Mouse (Mus musculus) R1 (cell line): ENCODE measurements at regions not wholly inside any gene's neighbourhood (a gene's known extent, or its start where the extent isn't known, plus 50 kb on each side); places are given as distances from the start of the nearest gene placed in this dataset.

Experiments used
- DNase-seq: peaks from one replicate; pipeline ENCODE4 v3.0.0-alpha.2; 2018; ENCODE audit warnings: low read depth, low spot score

DNA sequence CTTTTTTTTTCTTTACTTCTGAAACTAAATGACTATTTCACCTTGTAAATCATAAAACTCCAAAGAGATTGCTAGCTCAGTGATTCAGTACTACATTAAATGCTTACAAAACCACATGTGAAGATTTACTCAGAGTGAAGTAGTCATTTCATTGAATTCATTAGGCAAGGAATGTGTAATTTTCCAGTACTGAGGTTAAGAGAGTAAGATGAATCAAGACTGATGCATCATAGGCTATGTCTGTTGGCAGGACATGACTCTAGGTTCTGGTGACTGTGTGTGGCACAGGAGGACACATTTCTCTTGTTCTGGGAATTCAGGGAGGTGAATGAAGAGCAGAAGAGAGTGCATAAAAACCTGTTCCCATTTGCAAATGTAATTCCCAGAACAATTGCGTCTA, 741.7 kb downstream of the Slitrk6 start:
- DNase-seq: no peak

GRCm38 (mm10) chr14:110007159-110007558, 747.8 kb downstream of the Slitrk6 start:
- DNase-seq: no peak

- no peak for DNase-seq
These were observed 769.9 kb downstream of the Slitrk6 start for GRCm38 (mm10) chr14:109985026-109985425.

- no peak for DNase-seq
These were observed 796.9 kb downstream of the Slitrk6 start for GRCm38 (mm10) chr14:109958008-109958407.

DNA sequence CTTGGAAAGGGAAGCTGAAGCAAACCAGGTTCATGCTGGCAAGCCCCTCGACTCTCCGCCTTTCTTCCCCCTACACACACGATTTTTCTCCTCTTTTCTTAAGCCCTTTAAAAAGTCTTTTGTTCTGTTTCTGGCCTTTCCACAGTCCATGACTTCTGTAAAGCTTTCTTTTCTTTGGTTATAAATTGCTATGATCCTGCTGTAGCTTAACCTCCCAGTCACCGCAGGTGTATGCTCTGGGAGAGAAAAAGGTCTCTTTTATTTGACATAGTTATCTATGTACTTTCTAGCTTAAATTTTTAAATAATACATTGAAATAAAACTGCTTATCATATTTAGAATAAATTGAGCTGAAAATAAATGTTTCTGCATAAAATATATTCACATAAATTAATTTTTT, 813.0 kb downstream of the Slitrk6 start:
- DNase-seq: no peak

DNA sequence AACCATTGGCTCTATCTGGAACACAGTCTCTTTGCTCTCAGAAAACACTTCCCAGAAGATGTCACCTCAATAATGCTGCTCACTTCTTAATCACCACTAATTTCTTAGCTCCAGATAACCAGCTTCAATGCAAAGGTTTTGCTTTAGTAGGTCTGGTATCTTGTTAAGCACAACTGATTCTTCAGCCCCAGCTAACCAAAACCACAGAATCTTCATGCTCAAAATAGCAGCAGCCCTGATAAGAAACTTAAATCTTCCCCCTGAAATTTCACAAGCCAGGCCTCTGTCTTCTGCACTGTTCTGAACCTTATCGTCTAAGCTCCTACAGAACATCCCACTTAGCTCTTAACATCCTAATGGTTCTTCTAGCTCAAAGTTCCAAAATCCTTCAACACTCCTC, 813.8 kb downstream of the Slitrk6 start:
- DNase-seq: no peak

DNA sequence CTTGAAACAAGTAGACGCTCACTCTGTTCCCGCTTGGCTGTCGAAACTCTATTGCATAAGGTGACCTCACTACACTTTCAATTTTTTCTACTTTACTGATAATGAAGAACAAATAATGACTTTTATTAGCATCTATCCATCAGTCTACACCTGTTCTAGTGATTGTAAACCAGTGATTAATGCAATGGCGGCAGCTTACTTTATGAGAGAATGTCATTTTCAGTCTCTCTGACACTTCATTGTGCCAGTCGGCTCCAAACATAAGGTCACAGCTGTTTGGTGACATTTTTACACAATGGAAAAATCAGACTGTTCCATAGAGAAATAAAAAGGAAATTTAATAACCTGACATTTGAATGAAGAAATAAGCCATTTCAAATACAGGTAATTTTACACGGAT, 817.5 kb downstream of the Slitrk6 start:
- no peak for DNase-seq

DNA sequence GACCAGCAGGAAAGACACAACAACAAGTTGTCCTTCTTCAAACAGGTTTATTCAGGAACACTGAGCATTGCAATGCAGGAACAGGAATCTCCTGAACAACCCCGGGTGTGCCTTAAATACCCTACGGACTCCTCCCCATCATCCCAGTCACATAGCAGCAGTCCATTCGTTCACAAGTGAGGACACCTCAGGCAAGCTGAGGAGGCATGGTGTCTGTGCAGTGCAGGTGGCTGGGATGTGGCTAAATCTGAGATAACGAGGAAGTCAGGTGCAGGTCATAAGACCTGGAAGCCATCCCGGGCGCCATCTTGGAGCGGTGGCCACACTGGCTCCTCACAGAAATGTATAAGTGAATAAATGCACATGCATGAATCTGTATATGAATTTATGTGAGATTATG, 826.0 kb downstream of the Slitrk6 start:
- DNase-seq: no peak

DNA sequence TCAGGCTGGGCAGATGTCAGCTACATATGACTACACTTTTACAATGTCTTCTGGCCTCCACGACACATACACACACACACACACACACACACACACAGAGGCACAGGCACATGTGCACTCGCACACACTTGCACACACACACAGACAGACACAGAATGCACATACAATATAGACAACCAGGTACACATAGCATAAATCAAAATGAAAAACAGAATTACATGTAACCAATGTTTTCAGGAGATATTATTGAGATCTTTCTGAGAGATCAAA, 863.1 kb downstream of the Slitrk6 start:
- no peak for DNase-seq

- no peak for DNase-seq
These were observed 863.6 kb downstream of the Slitrk6 start for GRCm38 (mm10) chr14:109891151-109891895.

- DNase-seq: no peak
These were observed 877.8 kb downstream of the Slitrk6 start for GRCm38 (mm10) chr14:109876950-109877663.

GRCm38 (mm10) chr14:109874230-109874629, 880.7 kb downstream of the Slitrk6 start:
- no peak for DNase-seq

DNA sequence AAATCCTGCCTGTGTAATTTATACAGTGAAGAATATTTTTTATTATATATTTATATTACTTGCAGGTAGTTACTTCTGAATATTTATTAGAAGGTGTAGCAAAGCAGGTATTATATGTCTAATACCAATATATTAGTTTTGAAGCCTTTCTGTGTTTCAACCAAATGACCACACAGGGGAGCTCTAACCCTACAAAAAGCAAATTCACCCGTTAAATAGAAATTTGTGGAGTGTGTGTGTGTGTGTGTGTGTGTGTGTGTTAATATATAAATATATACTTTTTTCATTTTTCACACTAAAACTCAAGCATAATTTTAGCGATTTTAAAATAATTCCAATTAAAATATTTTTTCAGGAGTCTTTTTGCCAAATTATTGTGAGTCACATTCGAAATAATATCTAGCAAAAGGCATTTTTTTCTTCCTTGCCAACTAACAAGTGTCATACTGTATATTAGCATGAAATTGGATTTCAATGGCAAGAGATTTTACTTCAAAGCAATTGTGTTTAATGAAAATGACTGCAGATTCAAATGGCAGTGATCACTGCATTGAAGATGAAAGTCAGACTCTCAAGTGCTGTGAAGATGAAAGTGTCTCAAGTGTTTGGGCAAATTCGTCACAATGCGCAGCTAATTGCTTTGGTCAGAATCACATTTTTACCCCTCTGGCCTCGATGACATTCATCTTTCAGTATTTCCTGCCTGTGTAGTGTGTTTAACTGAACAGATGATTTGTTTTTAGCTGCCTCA, 914.4 kb downstream of the Slitrk6 start:
- DNase-seq: peak; percentile 6

- DNase-seq: no peak
These were observed 888.7 kb upstream of the Slitrk1 start for GRCm38 (mm10) chr14:109802522-109803126.

- DNase-seq: peak; percentile 87
These were observed 858.3 kb upstream of the Slitrk1 start for GRCm38 (mm10) chr14:109772246-109772645.

DNA sequence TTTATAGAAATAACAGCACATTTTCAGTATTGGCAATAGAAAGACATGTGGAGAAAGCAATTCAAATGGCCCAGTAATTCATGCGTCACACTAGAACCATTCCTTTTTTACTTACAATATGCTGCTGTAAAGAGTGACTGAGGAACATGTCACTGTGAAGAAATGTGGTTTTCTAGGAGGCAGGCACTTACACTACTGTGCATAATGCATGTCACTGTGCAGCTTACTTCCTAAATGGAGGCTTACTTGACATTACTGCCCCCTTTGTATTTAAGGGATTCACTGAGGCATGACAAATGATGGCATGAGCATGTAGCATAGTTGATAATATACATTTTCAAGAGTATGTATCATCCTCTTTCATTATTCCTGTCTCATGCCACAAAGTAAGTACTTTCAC, 846.9 kb upstream of the Slitrk1 start:
- no peak for DNase-seq
